Mouse (Mus musculus): ENCODE measurements at regions not wholly inside any gene's neighbourhood (a gene's known extent, or its start where the extent isn't known, plus 50 kb on each side); places are given as distances from the start of the nearest gene placed in this dataset.

DNA sequence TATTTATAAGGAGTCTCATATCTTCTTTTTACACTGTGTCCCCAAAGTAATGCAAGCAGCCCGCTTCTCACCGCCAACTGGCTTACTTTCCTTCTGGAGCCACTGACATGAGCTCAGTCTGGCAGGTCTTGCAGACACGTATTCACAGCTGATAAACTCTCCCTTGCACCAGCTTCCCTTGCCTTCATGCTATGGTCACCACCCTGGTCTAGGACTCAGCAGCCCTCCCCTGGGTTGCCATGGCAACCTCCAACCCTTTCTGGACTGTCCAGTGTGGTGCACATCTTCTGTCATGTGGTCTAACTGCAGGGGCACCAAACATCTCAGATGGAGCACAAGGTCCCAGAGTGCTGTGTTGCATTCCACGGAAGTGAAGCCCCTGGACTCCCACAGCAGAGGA is 102.1 kb upstream of the Kazn start:
- TF ChIP-seq POLR2A (IDR thresholded peaks at IDR 0.05; ENCODE audit: borderline replicate concordance, control insufficient read depth, low read depth, low read length) (no peak), CTCF (IDR thresholded peaks at IDR 0.05; ENCODE audit: control insufficient read depth, insufficient read depth, low read length) (no peak)
